Mouse (Mus musculus): Measurements from ENCODE around the gene Ipo13. TPM values are rescaled to one million over a fixed set of nuclear protein-coding genes. Genes with fewer than 3 reads are reported as not detected.

Ipo13 gene
- total and polyA plus RNA-seq, 3 experiments: 7.4 to 46.5 (median 22.0) TPM

DNA sequence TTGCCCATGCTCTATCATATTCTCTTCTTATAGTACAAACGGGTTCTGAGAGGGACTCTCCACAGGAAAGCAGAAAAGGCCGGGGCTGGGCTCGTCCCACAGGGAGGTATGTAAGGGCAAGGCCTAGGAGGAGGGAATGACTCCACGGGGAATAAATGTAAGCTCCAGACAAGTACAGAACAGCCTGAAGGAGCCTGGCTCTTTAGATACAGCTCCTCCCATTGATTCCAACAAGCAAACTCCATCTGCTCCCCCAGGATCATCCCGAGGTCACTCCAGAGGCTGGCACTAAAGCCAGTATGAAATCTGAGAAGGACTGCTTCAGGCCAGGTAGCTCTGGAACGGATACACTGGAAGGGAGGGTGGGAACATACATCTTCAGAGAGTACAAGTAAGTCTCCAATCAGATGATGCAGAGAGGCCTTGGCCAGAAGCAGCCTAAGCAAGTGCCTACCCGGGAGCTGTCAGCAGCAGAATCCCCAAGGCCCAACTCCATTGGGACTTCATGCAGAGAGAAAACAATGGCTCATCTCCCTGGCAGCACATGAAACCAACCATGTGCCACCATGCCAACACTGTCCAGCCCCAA lies 2.0 kb downstream of the Ipo13 start:
- Histone ChIP-seq H3K36me3 (replicated peaks in 1 of 2; ENCODE audit: control insufficient read depth in 1 of 2, insufficient read depth in 1 of 2, low read length in 1 of 2) (peaks cover 17 to 55% of the 10 kb centered on the region in 2 experiments), H3K79me2 (replicated peaks; ENCODE audit: control insufficient read depth, extremely low read depth, insufficient read depth, poor library complexity, severe bottlenecking) (peaks cover 12% of the 10 kb centered on the region; the same call in 1 of the 2 replicates), H3K4me1 (ENCODE audit: control insufficient read depth in 1 of 2, insufficient read depth in 2 of 2) (peaks cover 6 to 53% of the 10 kb centered on the region in 2 experiments; a peak in 3 of 4 replicates), H3K4me2 (ENCODE audit: insufficient read depth, low read depth, poor library complexity, severe bottlenecking) (no peak overlapping the region), H3K27me3 (replicated peaks) (no peaks in the 10 kb centered on the region), H3K9me3 (replicated peaks; ENCODE audit: low read length) (no peaks in the 10 kb centered on the region), H3K9ac (ENCODE audit: insufficient read depth, low read depth) (no peak overlapping the region), H3K27ac (ENCODE audit: insufficient read depth, low read depth) (no peak overlapping the region), H3K4me3 (replicated peaks in 1 of 3; ENCODE audit: low read depth in 2 of 3, low read length in 2 of 3, poor library complexity in 1 of 3) (no peak overlapping the region)
- dilution Hi-C loops (cut with MboI; ENCODE audit: extremely low pct_ligation_motif_present, extremely low pct_unique_long_range_greater_than_20kb, low sequenced_read_pairs): no loop called here
- in situ Hi-C loops (cut with MboI; ENCODE audit: low pct_ligation_motif_present, low pct_unique_long_range_greater_than_20kb, low sequenced_read_pairs): loop anchor here (10.0 kb wide), 1 partner anchor 152 kb away; no protein-coding TSS in a partner anchor
- TF ChIP-seq BHLHE40 (IDR thresholded peaks at IDR 0.05; ENCODE audit: low read depth, low read length): no peak
- no peak for TF ChIP-seq PAX5 (IDR thresholded peaks at IDR 0.05; ENCODE audit: low read length)
- no peak for TF ChIP-seq CTCF (conservative IDR thresholded peaks at IDR 0.05 in 1 of 2, IDR thresholded peaks at IDR 0.05 in 1 of 2; ENCODE audit: low read depth in 2 of 2, low read length in 2 of 2)
- TF ChIP-seq NELFE (IDR thresholded peaks at IDR 0.05; ENCODE audit: low read depth, low read length): no peak
- TF ChIP-seq CHD1 (IDR thresholded peaks at IDR 0.05; ENCODE audit: low read depth, low read length): no peak
- no peak for TF ChIP-seq ZMIZ1 (IDR thresholded peaks at IDR 0.05; ENCODE audit: low read depth, low read length)
- no peak for TF ChIP-seq POLR2A (IDR thresholded peaks at IDR 0.05; ENCODE audit: low read depth, low read length)
- no peak for TF ChIP-seq TBP (conservative IDR thresholded peaks at IDR 0.05; ENCODE audit: low read depth, low read length)
- TF ChIP-seq UBTF (IDR thresholded peaks at IDR 0.05; ENCODE audit: low read depth, low read length): no peak
- TF ChIP-seq MYC (IDR thresholded peaks at IDR 0.05; ENCODE audit: low read depth, low read length): no peak
- no peak for TF ChIP-seq NRF1 (IDR thresholded peaks at IDR 0.05; ENCODE audit: low read depth, low read length)
- no peak for TF ChIP-seq KAT2A (IDR thresholded peaks at IDR 0.05; ENCODE audit: insufficient replicate concordance, low read length)
- no peak for TF ChIP-seq RAD21 (IDR thresholded peaks at IDR 0.05; ENCODE audit: low read depth, low read length)
- no peak for TF ChIP-seq RCOR1 (conservative IDR thresholded peaks at IDR 0.05; ENCODE audit: low read depth, low read length)
- no peak for TF ChIP-seq ZC3H11A (IDR thresholded peaks at IDR 0.05; ENCODE audit: low read depth, low read length)
- DNase-seq (ENCODE audit: extremely low read depth): no peak

DNA sequence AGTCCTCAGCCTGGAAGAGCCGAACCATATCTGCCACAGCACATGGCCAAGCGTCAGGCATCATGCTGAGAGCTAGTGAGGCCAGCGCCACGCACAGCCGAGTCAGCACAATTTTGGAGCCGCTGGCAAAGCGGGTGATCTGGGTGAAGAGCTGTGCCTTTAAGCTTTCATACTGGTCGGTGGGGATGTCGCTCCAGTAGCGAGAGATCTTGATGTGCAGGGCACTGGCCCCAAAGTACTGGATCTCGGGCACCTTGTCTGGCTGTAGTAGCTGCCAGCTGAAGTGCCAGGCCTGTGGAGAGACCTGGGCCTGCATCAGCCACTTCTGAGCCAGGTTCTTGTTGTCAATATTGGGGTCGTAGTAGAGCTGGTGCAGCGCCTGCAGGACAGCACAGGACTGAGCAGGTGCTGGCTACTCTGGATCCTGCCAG lies 2.7 kb downstream of the Ipo13 start:
- Histone ChIP-seq H3K4me3 (replicated peaks in 1 of 3; ENCODE audit: low read depth in 2 of 3, low read length in 2 of 3, poor library complexity in 1 of 3) (no peak overlapping the region), H3K4me2 (ENCODE audit: insufficient read depth, low read depth, poor library complexity, severe bottlenecking) (no peak overlapping the region), H3K4me1 (ENCODE audit: control insufficient read depth in 1 of 2, insufficient read depth in 2 of 2) (peaks cover 6 to 49% of the 10 kb centered on the region in 2 experiments; a peak in 3 of 4 replicates), H3K79me2 (replicated peaks; ENCODE audit: control insufficient read depth, extremely low read depth, insufficient read depth, poor library complexity, severe bottlenecking) (peaks cover 12% of the 10 kb centered on the region; the same call in 1 of the 2 replicates), H3K9me3 (replicated peaks; ENCODE audit: low read length) (no peaks in the 10 kb centered on the region), H3K27ac (ENCODE audit: insufficient read depth, low read depth) (no peak overlapping the region), H3K9ac (ENCODE audit: insufficient read depth, low read depth) (no peak overlapping the region), H3K36me3 (replicated peaks in 1 of 2; ENCODE audit: control insufficient read depth in 1 of 2, insufficient read depth in 1 of 2, low read length in 1 of 2) (peaks cover 21 to 57% of the 10 kb centered on the region in 2 experiments), H3K27me3 (replicated peaks) (no peaks in the 10 kb centered on the region)
- in situ Hi-C loops (cut with MboI; ENCODE audit: low pct_ligation_motif_present, low pct_unique_long_range_greater_than_20kb, low sequenced_read_pairs): loop anchor here (10.0 kb wide), 1 partner anchor 153 kb away; no protein-coding TSS in a partner anchor
- no peak for DNase-seq (ENCODE audit: extremely low read depth)
- dilution Hi-C loops (cut with MboI; ENCODE audit: extremely low pct_ligation_motif_present, extremely low pct_unique_long_range_greater_than_20kb, low sequenced_read_pairs): no loop called here
- TF ChIP-seq ZKSCAN1 (IDR thresholded peaks at IDR 0.05; ENCODE audit: borderline replicate concordance, low read depth, low read length) (no peak), CHD1 (IDR thresholded peaks at IDR 0.05; ENCODE audit: low read depth, low read length) (no peak), E2F4 (IDR thresholded peaks at IDR 0.05; ENCODE audit: insufficient replicate concordance, low read depth, low read length) (no peak), MAFK (IDR thresholded peaks at IDR 0.05; ENCODE audit: insufficient replicate concordance, low read length) (no peak), UBTF (IDR thresholded peaks at IDR 0.05; ENCODE audit: low read depth, low read length) (no peak)
